Mouse (Mus musculus): ENCODE results near the gene Btaf1.
"Not testable (repeated sequence)": the region's sequence is repeated elsewhere in the genome, so short reads cannot be mapped to it uniquely, and the experiment has no call there.

The Btaf1 gene

GRCm38 (mm10) chr19:36922936-36923335 lies 2.9 kb upstream of the Btaf1 start:
- no peak for DNase-seq

GRCm38 (mm10) chr19:36926553-36927236 lies 816 bp downstream of the Btaf1 start:
- DNase-seq, result no peak

- no peak for DNase-seq
Measured at GRCm38 (mm10) chr19:36927800-36928361, 2.0 kb downstream of the Btaf1 start.

GRCm38 (mm10) chr19:36929816-36930215 lies 3.9 kb downstream of the Btaf1 start:
- no peak for DNase-seq

- DNase-seq, result no peak
Measured at GRCm38 (mm10) chr19:36932097-36932496, 6.2 kb downstream of the Btaf1 start.

GRCm38 (mm10) chr19:36932613-36933012 lies 6.7 kb downstream of the Btaf1 start:
- DNase-seq, result no peak

- no peak for DNase-seq
Measured at GRCm38 (mm10) chr19:36936285-36936684, 10.4 kb downstream of the Btaf1 start.

GRCm38 (mm10) chr19:36938008-36938407 lies 12.1 kb downstream of the Btaf1 start:
- DNase-seq, result no peak

GRCm38 (mm10) chr19:36940064-36940463 lies 14.2 kb downstream of the Btaf1 start:
- no peak for DNase-seq

- no peak for DNase-seq
Measured at GRCm38 (mm10) chr19:36953637-36954206, 27.8 kb downstream of the Btaf1 start.

- no peak for DNase-seq
Measured at GRCm38 (mm10) chr19:36958331-36958730, 32.5 kb downstream of the Btaf1 start.

- no peak for DNase-seq
Measured at GRCm38 (mm10) chr19:36961320-36961719, 35.4 kb downstream of the Btaf1 start.

- not testable (repeated sequence) for DNase-seq
Measured at GRCm38 (mm10) chr19:36962544-36963260, 36.8 kb downstream of the Btaf1 start.

- no peak for DNase-seq
Measured at GRCm38 (mm10) chr19:37004557-37004956, 78.7 kb downstream of the Btaf1 start.

GRCm38 (mm10) chr19:37009878-37010281 lies 84.0 kb downstream of the Btaf1 start:
- no peak for DNase-seq

- DNase-seq, result no peak
Measured at GRCm38 (mm10) chr19:37013461-37013860, 87.6 kb downstream of the Btaf1 start.

- no peak for DNase-seq
Measured at GRCm38 (mm10) chr19:37014173-37014939, 88.5 kb downstream of the Btaf1 start.

- DNase-seq, result no peak
Measured at GRCm38 (mm10) chr19:37016890-37017289, 91.0 kb downstream of the Btaf1 start.

GRCm38 (mm10) chr19:37018411-37018810 lies 92.5 kb downstream of the Btaf1 start:
- peak in 1 of 2 experiments; percentile 37 for DNase-seq

- no peak for DNase-seq
Measured at GRCm38 (mm10) chr19:37018931-37019330, 93.1 kb downstream of the Btaf1 start.

- no peak for DNase-seq
Measured at GRCm38 (mm10) chr19:37020531-37020930, 94.7 kb downstream of the Btaf1 start.

- DNase-seq, result no peak
Measured at GRCm38 (mm10) chr19:37020951-37021350, 95.1 kb downstream of the Btaf1 start.

- no peak for DNase-seq
Measured at GRCm38 (mm10) chr19:37022146-37022545, 96.3 kb downstream of the Btaf1 start.
